Mouse (Mus musculus) right cerebral cortex, postnatal 36 days (tissue): Measurements from ENCODE around the gene Stard13.

Source experiments
- DNase-seq, 2 experiments: peaks; one replicate each; pipeline ENCODE4 v3.0.0; 2022; ENCODE audit warnings: low spot score in 2 of 2, mixed read lengths in 1 of 2

Stard13 gene

DNA sequence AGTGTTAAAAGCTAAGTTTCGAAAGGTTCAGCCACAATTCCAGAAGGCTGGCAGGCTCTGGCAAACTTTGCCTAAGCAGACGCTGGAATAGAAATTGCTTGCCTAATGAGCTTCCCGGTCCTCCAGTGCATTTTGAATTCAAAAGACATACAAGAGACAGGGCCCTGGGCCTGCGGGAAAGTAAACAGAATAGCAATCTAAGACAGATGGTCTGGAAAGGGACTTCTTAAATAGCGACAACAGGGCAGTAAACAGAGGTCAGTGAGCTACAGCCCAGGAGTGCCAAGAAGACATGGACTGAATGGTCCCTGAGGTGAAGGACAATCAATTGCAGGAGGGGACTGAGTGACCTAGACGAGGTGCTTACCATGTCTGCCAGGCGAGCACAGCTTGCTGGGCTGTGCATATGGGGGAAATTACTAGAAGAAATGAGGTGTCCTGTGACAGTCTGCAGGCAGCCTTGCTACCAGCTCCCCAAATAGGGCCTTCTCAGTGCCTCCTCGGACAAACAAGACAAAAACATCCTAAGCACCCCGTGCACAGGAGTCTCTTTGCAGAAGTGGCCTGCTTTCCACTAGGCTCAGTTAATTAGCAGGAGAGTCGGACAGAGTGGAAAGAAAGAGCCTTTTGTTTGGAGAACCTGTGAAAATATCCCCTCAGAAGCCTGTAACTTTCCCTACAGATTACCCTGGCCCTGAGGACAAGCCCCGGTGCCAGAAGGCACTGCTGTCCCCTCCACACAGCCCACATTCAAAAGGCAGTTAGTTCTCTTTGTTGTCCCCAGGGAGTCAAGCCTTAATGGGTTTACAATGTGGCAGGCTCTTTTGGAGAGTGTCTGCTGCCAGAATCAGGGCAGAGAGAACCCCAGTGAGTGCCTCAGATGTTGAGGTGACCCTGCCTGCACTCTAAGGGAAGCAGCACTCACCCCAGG lies 90.7 kb downstream of the Stard13 start:
- DNase-seq, result no peak

DNA sequence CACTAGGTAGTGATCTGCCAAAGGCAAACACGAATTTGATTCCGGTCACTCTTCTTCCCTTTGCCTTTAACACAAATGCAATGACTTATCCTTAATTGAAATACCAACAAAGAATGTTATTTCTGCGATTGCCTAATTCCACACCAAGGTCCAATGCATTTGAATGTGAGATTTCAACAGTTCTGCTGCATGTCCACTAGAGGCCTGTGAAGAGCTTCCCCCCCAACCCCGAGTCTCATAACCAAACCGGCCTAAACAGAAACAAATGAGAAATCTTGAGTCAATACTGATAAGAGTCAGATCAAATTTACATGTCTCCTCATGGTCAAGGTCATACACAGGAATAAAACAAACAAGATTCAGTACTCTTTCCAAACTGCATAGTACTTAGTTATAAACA lies 91.4 kb downstream of the Stard13 start:
- no peak for DNase-seq

DNA sequence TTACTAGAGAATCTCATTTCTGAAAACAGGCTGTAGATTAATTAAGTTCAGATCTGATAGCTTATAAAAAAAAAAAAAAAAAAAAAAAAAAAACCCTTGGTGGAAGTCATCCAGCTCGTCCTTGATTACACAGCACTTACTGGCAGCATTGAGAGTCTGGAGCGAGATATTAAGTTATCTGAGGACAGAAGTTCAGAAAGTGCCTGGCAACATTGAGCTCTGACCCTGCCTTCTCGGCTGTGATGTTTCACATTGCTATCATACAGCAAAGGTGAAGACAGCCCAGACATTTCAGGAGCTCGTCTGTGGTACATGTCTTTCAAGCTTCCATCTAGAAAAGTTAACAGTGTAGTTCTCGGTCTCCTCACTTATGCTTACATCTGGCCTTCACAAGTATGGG lies 95.7 kb downstream of the Stard13 start:
- DNase-seq, result no peak

DNA sequence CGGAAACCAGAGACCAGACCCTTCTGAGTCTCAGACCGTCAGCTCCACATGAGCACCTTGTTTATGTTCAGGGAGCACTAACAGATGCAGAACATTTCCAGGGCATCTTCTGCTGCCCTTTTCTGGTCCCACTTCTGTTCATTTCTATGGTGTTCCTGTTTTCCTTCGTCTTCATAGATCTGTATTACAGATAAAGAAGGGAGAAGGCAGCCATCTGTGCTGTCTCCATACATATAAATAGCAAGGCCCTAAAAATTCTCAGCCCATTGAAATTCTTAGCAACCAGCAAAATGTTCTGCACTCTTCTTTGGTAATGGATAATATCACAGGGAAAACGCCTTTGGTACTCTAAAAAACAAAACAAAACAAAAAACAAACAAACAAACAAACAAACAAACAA lies 96.3 kb downstream of the Stard13 start:
- DNase-seq, result no peak

DNA sequence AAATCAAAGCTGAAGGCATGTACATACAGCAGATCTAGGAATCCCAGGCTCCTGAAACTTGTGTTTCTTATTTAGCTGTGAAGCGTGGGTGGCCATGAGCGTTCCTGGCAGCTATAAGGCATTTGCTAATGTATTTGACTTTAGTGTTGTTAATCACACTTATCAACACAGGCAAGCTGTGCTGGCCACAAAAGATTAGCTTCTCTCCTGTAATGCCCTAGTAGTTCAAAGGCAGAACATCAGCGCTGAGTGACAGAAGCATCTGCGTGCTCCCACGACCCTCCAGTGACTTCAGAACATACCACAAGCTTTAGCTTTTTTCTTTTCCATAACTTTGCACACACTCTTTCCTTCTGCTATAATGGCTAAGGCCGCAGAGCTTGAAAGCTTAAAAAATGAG lies 97.7 kb downstream of the Stard13 start:
- peak in 1 of 2 experiments; percentile 41 for DNase-seq

DNA sequence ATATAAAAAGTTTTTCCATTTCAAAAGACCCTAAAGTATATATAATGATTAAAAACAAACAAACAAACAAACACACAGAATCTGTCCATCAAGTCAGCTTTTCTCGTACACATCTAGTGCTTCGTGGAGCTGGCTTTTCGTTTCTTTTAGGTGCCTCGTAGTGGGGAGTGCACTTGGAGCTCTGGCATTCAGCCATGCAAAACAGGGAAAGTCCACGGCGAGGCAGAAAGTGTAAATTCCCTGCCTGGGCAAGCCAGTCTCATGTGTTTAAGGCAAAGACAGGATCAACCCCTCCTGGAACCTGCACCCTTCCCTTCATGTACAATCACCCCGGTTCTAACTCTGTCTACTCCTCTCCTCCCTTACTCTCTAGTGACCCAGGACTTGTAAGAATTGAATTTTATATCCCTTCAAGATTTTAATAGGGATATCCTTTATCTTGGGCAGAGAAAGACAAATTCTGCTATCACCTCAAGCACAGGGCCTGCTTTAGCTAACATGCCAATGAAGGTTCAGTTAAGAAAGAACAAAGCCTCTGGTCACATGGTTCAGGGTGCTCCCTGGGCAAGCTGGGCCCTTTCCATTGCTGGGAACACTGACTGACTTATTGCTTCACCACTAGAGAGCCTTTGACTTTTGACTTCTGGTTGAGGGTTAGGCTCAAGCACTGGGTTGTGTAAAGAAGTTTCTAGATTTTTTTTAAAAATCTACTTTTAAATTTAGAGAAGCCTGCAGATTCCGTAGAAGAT lies 98.4 kb downstream of the Stard13 start:
- no peak for DNase-seq

DNA sequence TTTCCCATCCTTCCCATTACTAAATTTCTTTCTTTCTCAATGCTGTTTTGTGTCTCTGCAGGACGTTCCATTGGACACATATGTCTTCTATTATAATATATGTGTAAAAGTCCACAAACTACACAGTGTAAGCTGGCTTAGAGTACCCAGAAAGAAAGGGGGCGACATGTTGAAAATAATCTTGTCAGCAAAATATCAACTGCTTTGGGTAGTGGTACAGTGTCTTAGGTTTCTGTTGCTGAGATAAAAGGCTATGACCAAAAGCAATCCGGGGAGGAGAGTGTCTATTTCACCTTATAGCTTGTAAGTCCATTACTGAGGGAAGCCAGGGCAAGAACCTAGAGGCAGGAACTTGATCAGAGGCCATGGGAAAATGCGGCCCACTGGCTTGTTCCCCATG lies 99.4 kb downstream of the Stard13 start:
- DNase-seq, result no peak

DNA sequence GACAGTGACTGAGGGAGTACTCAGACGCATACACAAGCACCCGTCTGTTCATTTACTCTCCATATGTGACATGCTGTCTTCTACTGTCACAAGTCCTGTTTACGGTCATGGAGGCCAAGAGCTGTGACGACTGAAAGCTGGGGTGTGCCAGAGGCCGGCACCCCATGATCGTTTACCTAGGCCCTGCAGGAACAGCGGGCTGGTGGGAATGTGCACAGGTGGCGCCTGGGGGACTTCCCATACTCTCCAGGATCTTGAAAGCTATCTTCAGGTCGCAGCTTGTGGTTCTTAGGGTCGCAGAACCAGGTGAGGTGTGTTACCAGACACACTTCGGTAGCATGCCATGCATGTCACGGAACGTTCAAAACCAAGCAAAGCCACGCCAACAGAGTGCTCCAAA lies 99.9 kb downstream of the Stard13 start:
- DNase-seq, result no peak

DNA sequence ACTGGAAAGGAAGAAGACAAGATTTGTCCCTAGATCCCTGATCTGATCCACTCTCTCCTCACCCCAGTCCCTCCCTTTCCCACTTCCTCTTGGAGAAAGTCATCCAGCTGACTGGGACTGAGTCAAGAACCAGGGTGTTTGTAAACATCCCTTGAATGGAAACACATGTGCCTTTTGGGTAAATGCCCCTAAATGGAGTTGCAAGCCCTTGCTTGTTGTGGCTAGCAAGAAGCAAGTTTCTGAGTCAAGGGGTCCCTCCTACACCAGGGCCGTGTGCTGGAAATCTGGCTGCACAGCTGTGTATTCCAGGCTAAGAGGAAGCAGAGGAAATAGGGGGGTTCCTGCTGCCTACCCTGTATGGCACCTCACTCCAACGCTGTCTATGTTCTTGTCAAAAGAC lies 103.9 kb downstream of the Stard13 start:
- no peak for DNase-seq

DNA sequence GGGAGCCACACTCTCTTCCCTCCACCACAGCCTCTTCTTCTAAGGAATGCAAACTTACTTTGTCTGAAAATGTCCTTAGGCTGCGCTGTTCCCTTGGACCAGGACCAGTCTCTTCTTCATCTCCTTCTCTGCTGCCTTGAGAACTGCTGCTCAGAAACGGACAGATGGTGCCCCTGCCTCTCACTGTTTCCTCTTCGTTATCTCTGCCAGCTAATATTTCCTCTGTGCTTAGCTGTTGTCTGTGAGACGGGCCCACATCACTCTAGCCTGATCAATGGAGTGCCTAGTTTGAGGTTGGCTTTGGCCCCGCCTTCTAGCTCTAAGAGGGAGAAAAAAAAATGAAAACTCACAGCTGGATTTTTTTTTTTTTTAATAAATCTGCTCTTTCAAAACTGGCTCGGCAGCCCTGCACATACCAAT lies 106.3 kb downstream of the Stard13 start:
- no peak for DNase-seq

DNA sequence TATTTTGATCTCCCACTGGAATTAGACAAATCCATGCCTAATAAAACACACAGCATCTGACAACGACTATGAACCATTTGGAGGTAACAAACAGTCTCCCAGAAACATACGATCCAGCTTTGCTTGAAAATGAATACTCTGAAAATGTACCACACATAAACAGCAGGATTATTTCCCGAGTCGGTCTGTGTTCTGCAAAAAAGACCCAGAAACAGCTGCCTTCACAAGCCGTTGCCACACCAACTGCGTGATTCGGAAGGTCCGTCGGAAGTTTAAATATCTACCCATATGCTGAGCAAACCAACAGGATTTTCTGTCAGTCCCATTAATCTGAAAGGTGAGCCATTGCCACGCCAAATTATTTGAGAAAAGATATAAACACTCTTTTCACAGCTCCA lies 107.0 kb downstream of the Stard13 start:
- DNase-seq, result no peak

DNA sequence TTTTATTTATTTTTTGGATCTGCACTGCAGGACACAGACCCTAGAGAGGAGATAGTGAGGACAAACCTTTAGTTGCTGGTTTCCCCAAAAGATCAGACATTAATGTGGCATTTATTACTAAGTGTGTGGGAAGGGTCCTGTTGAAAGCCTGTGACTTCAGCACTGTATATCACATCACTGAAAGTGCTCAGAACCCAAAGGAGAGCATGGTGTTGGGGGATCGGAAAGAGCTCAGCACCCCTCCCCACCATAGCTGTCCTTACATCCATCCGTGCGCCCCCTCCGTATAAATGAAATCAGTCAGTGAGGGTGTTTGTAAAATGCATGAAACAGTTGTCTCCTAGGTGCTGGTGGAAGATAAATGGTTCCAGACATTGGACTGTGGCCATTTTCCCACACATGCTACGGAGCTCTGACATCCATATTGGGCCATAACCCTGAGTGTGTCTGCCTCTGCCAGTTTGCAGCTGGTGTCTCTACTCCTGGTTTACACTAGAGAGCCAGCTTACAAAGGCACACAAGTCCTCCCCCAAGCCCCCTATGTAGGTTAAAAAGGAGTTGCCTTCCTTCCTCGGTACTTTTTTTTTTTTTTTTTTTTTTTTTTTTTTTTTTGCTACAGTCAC lies 107.5 kb downstream of the Stard13 start:
- DNase-seq, result no peak

DNA sequence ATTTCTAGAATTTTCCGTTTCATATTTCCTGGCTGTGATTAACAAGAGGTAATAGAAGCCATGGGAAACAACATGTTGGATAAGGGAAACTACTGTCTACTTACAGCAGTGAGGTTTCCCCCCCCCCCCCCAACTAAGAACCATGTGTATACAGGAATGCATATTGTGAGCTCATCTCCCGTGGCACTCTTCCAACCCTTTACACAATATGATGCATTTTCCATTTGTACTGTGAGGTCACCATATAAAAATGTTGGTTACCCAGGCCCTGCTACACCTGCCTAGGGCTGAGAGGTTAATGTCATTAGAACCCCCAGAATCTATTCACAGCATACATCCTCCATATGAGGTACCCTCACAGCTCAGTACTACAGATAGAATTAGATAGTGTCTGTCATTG lies 115.8 kb downstream of the Stard13 start:
- DNase-seq, result no peak

DNA sequence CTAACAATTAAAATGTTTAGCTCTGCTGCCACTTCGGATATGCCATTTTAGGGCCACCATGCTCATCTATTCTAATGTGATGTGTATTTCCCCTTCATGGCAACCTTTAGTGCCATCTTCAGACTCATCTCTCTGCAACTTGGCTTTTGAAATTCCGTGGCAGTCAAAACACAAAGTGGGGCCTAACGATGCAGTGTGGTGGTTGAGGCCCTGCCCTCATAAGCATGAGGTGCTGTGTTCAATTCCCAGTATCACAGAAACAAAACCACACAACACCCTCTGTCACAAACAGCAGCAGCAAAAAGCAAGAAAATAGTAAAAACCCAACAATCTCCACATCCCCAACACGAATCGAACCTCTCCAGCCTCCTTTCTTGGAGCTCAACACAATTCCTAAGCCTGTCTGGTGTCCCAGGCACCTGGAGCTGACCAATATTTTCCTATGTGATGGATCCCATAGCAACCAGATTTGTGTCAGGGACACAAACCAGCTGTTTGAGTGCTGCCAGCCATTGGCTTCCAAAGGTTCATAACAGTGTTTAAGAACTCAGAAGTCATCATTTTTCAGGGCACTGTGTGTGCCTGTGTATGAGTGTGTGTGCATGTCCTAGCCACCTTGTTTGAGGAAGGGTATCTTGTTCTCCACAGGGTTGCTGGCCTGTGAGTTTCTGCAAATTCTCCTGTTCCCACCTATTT lies 117.3 kb downstream of the Stard13 start:
- no peak for DNase-seq

DNA sequence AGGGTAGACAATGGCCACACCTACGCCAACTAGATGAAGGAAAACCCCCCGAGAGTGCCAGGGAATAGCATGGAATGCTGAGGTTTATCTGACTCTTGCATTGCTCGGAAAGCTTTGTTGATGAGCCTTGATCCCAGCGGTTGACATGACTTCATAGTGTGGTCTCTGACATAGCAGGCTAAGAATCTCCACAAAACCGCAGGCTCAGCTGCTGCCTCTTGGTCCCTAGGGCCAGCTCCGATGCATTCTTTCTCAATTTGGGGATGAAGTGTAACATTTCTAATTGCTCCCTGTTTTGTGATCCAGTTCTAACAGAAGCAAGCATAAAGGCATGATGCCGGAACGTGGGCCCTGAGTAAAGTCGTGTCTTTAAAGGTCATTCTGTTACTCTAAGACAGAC lies 120.9 kb downstream of the Stard13 start:
- no peak for DNase-seq

DNA sequence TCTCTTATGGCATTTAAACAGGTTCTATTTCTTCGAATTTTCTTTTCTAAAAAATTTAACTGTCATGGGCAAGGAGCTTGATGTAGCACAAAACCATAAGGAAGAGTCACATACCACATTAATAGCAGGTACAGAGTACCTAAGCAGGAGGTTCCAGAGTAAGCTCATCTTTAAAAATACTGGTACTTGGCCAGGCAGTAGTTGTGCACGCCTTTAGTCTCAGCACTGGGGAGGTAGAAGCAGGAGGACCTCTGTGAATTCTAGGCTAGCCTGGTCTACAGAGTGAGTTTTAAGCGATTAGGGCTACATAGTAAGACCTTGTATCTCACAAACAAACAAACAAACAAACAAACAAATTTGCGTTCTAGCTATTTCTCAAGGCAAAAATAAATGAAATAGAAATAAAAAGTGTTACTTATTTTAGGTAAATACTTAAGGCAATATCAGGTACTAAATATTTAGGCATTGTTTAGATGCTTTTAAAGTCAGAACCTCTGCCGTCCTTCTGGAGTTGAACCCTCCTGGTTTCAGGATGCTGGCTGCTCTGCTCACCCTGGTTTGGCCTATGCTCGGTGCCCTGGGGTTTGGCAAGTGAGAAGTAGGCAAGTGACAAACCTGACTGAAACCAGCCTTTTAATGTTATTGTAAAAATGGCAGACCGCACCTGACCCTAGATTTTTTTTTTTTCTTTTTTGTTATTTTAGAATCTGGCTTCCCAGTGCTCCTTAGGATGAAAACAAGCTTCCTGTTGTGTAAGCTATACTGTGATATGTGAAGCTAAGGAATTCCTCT lies 122.4 kb downstream of the Stard13 start:
- no peak for DNase-seq

DNA sequence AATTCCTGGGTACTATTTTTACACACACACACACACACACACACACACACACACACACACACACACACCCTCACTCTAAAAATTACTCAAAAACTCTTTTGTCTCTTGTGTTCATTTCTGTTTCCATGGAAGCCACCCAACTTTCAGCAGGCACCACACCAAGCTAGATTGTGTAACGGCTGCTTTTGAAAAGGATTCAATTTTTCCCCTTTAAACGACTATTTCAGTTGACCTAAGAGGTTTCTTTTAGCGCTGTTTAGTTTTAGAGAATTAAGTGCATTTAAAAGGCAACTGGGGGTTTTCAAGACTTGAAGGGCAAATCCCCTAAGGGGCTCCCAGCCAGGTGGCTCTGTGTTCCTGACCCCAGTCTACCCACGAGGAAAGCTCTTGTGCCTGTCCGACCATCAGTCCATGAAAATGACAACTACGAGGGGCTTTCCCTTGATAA lies 123.2 kb downstream of the Stard13 start:
- peak; percentile 39 to 58 for DNase-seq

DNA sequence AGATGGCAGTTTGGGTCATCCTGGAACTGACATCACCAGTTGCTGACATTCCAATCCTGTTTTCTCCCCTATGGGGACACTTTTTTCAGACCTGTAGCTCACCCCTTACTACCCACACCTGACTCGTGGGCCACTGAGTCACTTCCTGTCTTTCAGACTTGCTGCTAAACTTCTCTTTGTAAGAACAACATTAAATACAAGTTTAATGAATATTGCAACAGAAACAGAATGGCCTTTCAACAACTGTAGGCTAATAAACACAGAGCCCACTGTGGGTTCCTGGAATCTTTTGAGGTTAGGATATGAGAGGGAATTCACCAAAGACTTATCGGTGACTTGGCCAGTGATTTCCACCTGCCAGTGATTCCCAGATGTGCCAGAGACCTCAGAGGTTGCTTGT lies 123.8 kb downstream of the Stard13 start:
- no peak for DNase-seq

DNA sequence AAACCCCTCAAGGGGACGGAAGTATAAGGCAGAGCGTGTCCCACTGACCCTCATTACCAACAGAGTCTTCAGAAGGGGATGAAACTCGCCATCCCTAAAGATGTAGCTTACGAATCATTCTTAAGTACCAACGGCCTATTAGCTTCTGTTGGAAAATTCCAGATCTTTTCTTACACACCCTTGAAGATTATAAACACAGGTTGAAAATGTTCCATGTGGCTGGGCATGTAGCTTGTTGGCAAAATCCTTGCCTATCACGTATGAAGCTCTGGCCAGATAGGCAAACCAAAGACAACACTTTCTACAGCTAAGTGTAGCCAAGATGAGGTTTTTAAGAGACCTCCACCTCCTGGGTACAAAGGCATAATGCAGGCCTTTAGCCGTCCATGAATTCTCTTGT lies 124.7 kb downstream of the Stard13 start:
- DNase-seq, result no peak

DNA sequence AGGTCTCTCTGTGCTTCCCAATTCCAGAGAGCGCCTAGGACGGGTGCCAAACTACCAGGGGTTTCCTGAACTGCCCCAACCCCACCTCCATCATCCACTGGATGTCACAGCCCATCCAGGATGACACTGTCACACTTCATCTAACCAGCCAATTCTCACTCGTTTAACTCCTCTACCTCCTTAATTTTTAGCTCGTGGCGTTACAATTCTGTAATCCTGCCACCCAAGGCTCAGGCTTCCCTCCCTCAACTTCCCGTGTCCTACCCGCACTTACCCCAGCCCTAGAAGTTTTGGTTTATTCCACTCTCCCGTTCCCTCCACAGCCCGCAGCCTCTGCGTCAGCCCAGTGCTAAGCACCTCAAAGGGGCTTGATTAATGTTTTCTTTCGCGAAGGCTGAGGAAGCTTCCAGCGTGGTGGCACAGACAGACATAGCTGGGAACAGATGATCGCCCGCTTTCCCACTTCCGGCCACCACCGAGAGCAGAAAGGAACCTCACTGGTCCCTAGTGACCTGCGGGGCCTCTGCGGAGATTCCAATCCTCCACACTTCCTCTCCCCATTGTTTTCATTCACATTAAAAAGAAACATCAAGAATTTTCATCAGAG lies 125.2 kb downstream of the Stard13 start:
- DNase-seq, result no peak

DNA sequence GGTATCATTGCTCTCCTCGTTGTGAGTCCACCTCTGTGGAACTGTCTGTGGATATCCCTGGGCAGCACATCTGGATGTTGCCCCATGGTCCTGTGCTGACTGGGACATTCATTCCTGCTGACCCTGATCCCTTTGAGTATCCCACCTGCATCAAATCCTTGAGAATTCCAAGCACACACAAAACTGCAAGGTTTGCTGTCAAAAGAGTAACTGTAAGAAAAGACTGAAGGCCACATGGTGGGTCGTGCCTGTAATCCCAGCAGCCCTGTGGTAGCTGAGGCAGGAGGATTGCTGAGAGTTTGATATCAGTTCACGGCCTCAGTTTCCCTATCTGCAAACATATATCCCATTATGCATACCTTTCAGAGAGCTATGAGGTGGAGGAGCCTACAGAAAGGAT lies 126.8 kb downstream of the Stard13 start:
- DNase-seq, result no peak
